ENCODE assay signal across 25 mouse cellular contexts in the genomic region with DNA sequence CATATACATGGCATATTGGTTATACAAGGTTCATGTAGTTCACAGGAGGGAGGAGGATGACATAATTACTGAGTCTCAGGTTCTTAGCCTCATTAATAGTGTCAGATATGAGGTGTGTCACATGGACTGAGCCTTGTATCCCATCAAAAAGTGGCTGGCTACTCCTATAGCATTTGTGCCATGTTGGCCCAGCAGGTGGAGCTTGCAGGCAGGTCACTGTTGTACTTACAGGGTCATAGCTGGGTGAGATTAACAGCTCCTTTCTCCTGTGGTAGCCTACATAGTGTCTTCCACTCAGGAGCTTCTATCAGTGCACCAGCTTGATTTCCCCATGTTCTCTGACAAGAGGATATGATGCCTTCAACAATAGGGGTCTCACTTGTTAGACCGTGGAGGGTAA.
DNase-seq lines count a peak whose midpoint lies in the region; ATAC-seq and TF ChIP-seq lines count a peak whose summit lies in the region.
"Had no signal": no experiment of that assay in that cellular context is flagged by ENCODE, and none has a peak within 500 bp of the region (broad histone marks: within the 10 kb centered on the region; RNA-seq: fewer than 3 reads in every experiment).

No protein-coding gene starts in this region.

- no peak overlapping the region for H3K4me3 ChIP-seq in liver, embryonic 14.5 days (ENCODE audit: insufficient read depth in 1 of 2, low read depth in 2 of 2, low read length in 2 of 2)
- no peak overlapping the region for H3K4me3 ChIP-seq in CH12.LX (replicated peaks in 1 of 3; ENCODE audit: low read depth in 2 of 3, low read length in 2 of 3, poor library complexity in 1 of 3)
- H3K4me3 ChIP-seq: embryonic facial prominence, embryonic 13.5 days; erythroblast, embryonic 14.5 days; forebrain, embryonic 12.5 days; intestine, embryonic 15.5 days; limb, embryonic 10.5 days; lung, embryonic 15.5 days had no signal

- H3K79me2 ChIP-seq in CH12.LX (replicated peaks; ENCODE audit: control insufficient read depth, extremely low read depth, insufficient read depth, poor library complexity, severe bottlenecking), result no peaks in the 10 kb centered on the region

- TF ChIP-seq CTCF in liver, embryonic 14.5 days (IDR thresholded peaks at IDR 0.05; ENCODE audit: low read depth), result peak; percentile 33; the same call in 1 of the 2 replicates
- peak in 1 of 2 experiments; percentile 61; a peak in 2 of 4 replicates for TF ChIP-seq CTCF in CH12.LX (conservative IDR thresholded peaks at IDR 0.05 in 1 of 2, IDR thresholded peaks at IDR 0.05 in 1 of 2; ENCODE audit: low read depth in 2 of 2, low read length in 2 of 2)

- no peaks in the 10 kb centered on the region for H3K27me3 ChIP-seq in liver, embryonic 14.5 days (ENCODE audit: control insufficient read depth, insufficient read depth, low read length)
- no peaks in the 10 kb centered on the region for H3K27me3 ChIP-seq in CH12.LX (replicated peaks)
- H3K27me3 ChIP-seq: embryonic facial prominence, embryonic 13.5 days; forebrain, embryonic 12.5 days; intestine, embryonic 15.5 days; lung, embryonic 15.5 days had no signal

- in situ Hi-C loops in CH12.LX (cut with MboI; ENCODE audit: low pct_ligation_motif_present, low pct_unique_long_range_greater_than_20kb, low sequenced_read_pairs), result no loop called here

- no peak for TF ChIP-seq POLR2A in CH12.LX (IDR thresholded peaks at IDR 0.05; ENCODE audit: low read depth, low read length)

- TF ChIP-seq EP300 in liver, embryonic 14.5 days (IDR thresholded peaks at IDR 0.05; ENCODE audit: low read depth), result no peak
- TF ChIP-seq EP300 in CH12.LX (IDR thresholded peaks at IDR 0.05; ENCODE audit: low read length), result no peak

- H3K4me1 ChIP-seq in liver, embryonic 14.5 days (replicated peaks; ENCODE audit: control insufficient read depth in 2 of 2, insufficient read depth in 2 of 2, low read length in 1 of 2), result no peaks in the 10 kb centered on the region
- no peaks in the 10 kb centered on the region for H3K4me1 ChIP-seq in CH12.LX (ENCODE audit: control insufficient read depth in 1 of 2, insufficient read depth in 2 of 2)
- H3K4me1 ChIP-seq: embryonic facial prominence, embryonic 13.5 days; intestine, embryonic 15.5 days; limb, embryonic 10.5 days; lung, embryonic 15.5 days had no signal

- DNase-seq in liver, embryonic 14.5 days (ENCODE audit: low read depth in 3 of 3, low spot score in 3 of 3), result no peak
- DNase-seq in liver, result no peak
- peak; percentile 47 for DNase-seq in 416B (ENCODE audit: low read depth)
- peak; percentile 6 for DNase-seq in CH12.LX (ENCODE audit: extremely low read depth)
- DNase-seq in induced T-regulatory cell, adult 2 months (ENCODE audit: low read depth), result peak; percentile 9
- no peak for DNase-seq in frontal cortex, adult 2 months (ENCODE audit: extremely low spot score in 1 of 2, low spot score in 1 of 2)
- DNase-seq in thymus, postnatal 25 days, result no peak
- DNase-seq in MN1 (ENCODE audit: low spot score), result no peak
- DNase-seq: adrenal gland, adult 8-10 months; cerebellum, adult 2 months; cerebellum, postnatal 25 days; embryo, embryonic 11 days; gastrocnemius, postnatal 36 days; heart, postnatal 4 days; thymus, postnatal 14 days had no signal

- H3K9me3 ChIP-seq in liver, embryonic 14.5 days (ENCODE audit: control insufficient read depth, low read length), result no peaks in the 10 kb centered on the region
- H3K9me3 ChIP-seq in CH12.LX (replicated peaks; ENCODE audit: low read length), result no peaks in the 10 kb centered on the region
- H3K9me3 ChIP-seq: embryonic facial prominence, embryonic 13.5 days; forebrain, embryonic 12.5 days; intestine, embryonic 15.5 days; limb, embryonic 10.5 days; lung, embryonic 15.5 days had no signal

- no peak for ATAC-seq in liver, embryonic 14.5 days (ENCODE audit: insufficient read depth)
- ATAC-seq: activated CD4-positive, CD25-positive, alpha-beta regulatory T cell, adult 4 months; intestine, embryonic 15.5 days; midbrain, embryonic 16.5 days had no signal

- peak; percentile 45 for TF ChIP-seq RAD21 in CH12.LX (IDR thresholded peaks at IDR 0.05; ENCODE audit: low read depth, low read length)

- no peak overlapping the region for H3K9ac ChIP-seq in liver, embryonic 14.5 days (replicated peaks)
- H3K9ac ChIP-seq in CH12.LX (ENCODE audit: insufficient read depth, low read depth), result no peak overlapping the region
- H3K9ac ChIP-seq: embryonic facial prominence, embryonic 13.5 days; forebrain, embryonic 12.5 days; hindbrain, embryonic 14.5 days; intestine, embryonic 15.5 days; lung, embryonic 15.5 days had no signal

- dilution Hi-C loops in CH12.LX (cut with MboI; ENCODE audit: extremely low pct_ligation_motif_present, extremely low pct_unique_long_range_greater_than_20kb, low sequenced_read_pairs), result no loop called here

- H3K4me2 ChIP-seq in liver, embryonic 14.5 days (ENCODE audit: low read depth), result no peak overlapping the region
- H3K4me2 ChIP-seq in CH12.LX (ENCODE audit: insufficient read depth, low read depth, poor library complexity, severe bottlenecking), result no peak overlapping the region
- H3K4me2 ChIP-seq: embryonic facial prominence, embryonic 13.5 days; forebrain, embryonic 12.5 days; hindbrain, embryonic 14.5 days; intestine, embryonic 15.5 days; lung, embryonic 15.5 days had no signal

- no peaks in the 10 kb centered on the region for H3K36me3 ChIP-seq in liver, embryonic 14.5 days (replicated peaks; ENCODE audit: control insufficient read depth, insufficient read depth, low read depth)
- H3K36me3 ChIP-seq in CH12.LX (replicated peaks in 1 of 2; ENCODE audit: control insufficient read depth in 1 of 2, insufficient read depth in 1 of 2, low read length in 1 of 2), result no peaks in the 10 kb centered on the region
- H3K36me3 ChIP-seq: embryonic facial prominence, embryonic 13.5 days; forebrain, embryonic 12.5 days; intestine, embryonic 15.5 days; limb, embryonic 10.5 days; lung, embryonic 15.5 days had no signal

- WGBS in liver, embryonic 14.5 days (ENCODE audit: insufficient replicate concordance), result 63% methylated on average over 1 of the region's 1 CpGs

- H3K27ac ChIP-seq in liver, embryonic 14.5 days, result no peak overlapping the region
- no peak overlapping the region for H3K27ac ChIP-seq in CH12.LX (ENCODE audit: insufficient read depth, low read depth)
- H3K27ac ChIP-seq: embryonic facial prominence, embryonic 13.5 days; forebrain, embryonic 12.5 days; hindbrain, embryonic 14.5 days; intestine, embryonic 15.5 days; limb, embryonic 10.5 days; lung, embryonic 15.5 days; macrophage had no signal

TF ChIP-seq in CH12.LX, 34 proteins besides CTCF, POLR2A, EP300 and RAD21:
- TF ChIP-seq CHD1 (IDR thresholded peaks at IDR 0.05; ENCODE audit: low read depth, low read length) (no peak), PAX5 (IDR thresholded peaks at IDR 0.05; ENCODE audit: low read length) (no peak), ZNF384 (IDR thresholded peaks at IDR 0.05; ENCODE audit: low read depth, low read length) (no peak), SMC3 (IDR thresholded peaks at IDR 0.05; ENCODE audit: low read depth, low read length) (peak; percentile 68)

Comparison
In these comparisons a context has a peak if more than half of its experiments do, and no peak if none do; other contexts are left out.
1. DNase-seq: peak in 416B (single experiment), CH12.LX (single experiment) and induced T-regulatory cell, adult 2 months (single experiment); none in liver, embryonic 14.5 days (0 of 3), liver (single experiment), frontal cortex, adult 2 months (0 of 2), thymus, postnatal 25 days (single experiment) and MN1 (single experiment).